Mouse (Mus musculus) ES-E14 (cell line): ENCODE measurements at regions not wholly inside any gene's neighbourhood (a gene's known extent, or its start where the extent isn't known, plus 50 kb on each side); places are given as distances from the start of the nearest gene placed in this dataset.

Experiments
- CHD2 ChIP-seq: IDR thresholded peaks from 2 replicates; pipeline ENCODE4 v1.6.1; 2014; ENCODE audit warnings: mild to moderate bottlenecking, low read depth, low read length, inconsistent platforms
- ZNF384 ChIP-seq: IDR thresholded peaks from 2 replicates; pipeline ENCODE4 v1.6.1; 2012; ENCODE audit warnings: low read depth, low read length, inconsistent platforms

GRCm38 (mm10) chr4:45590836-45591235, 58.6 kb upstream of the Shb start:
- TF ChIP-seq CHD2, result no peak
- TF ChIP-seq ZNF384, result no peak
